Mouse (Mus musculus): Measurements from ENCODE around the gene Hist1h1d. TPM values are rescaled to one million over a fixed set of nuclear protein-coding genes. Genes with fewer than 3 reads are reported as not detected.

The Hist1h1d gene
- total and polyA plus RNA-seq, 3 experiments: 0.24 to 115 TPM; not detected in 1

GRCm38 (mm10) chr13:23515826-23516620 is 37.0 kb upstream of the Hist1h1d start:
- H3K9me3 ChIP-seq (replicated peaks; ENCODE audit: insufficient read depth, low read length): no peaks in the 10 kb centered on the region
- H3K36me3 ChIP-seq (ENCODE audit: control insufficient read depth in 1 of 2, insufficient read depth in 2 of 2, low read length in 2 of 2): peaks cover 0 to 17% of the 10 kb centered on the region in 2 experiments; a peak in 2 of 4 replicates
- no peak overlapping the region for H3K27ac ChIP-seq (ENCODE audit: control insufficient read depth, low read depth, low read length)
- H3K27me3 ChIP-seq (ENCODE audit: control insufficient read depth in 1 of 2, insufficient read depth in 2 of 2, low read length in 2 of 2): no peaks in the 10 kb centered on the region
- H3K79me2 ChIP-seq (ENCODE audit: control insufficient read depth, insufficient read depth, low read length, poor library complexity): no peaks in the 10 kb centered on the region
- peak overlapping the region; percentile 51 to 59 for H3K4me3 ChIP-seq (ENCODE audit: control insufficient read depth in 1 of 2, insufficient read depth in 1 of 2, low read depth in 2 of 2, low read length in 2 of 2)
- peak overlapping the region; percentile 47; the same call in 1 of the 2 replicates for H3K9ac ChIP-seq (ENCODE audit: control insufficient read depth, low read depth, low read length, poor library complexity, severe bottlenecking)
- TF ChIP-seq ELF1 (IDR thresholded peaks at IDR 0.05; ENCODE audit: low read depth, low read length) (no peak), MYC (IDR thresholded peaks at IDR 0.05; ENCODE audit: low read depth, low read length) (no peak), TBP (IDR thresholded peaks at IDR 0.05; ENCODE audit: low read depth, low read length) (peak; percentile 89), TAL1 (IDR thresholded peaks at IDR 0.05; ENCODE audit: low read length) (no peak), POLR2AphosphoS2 (IDR thresholded peaks at IDR 0.05; ENCODE audit: low read length) (no peak), GABPA (IDR thresholded peaks at IDR 0.05; ENCODE audit: low read depth, low read length) (no peak)
- H3K4me1 ChIP-seq (ENCODE audit: control insufficient read depth in 1 of 2, insufficient read depth in 2 of 2, low read length in 2 of 2): peaks cover 0 to 12% of the 10 kb centered on the region in 2 experiments; a peak in 2 of 4 replicates
- DNase-seq (ENCODE audit: low read depth, low spot score): peak; percentile 46

- Histone ChIP-seq H3K4me1 (ENCODE audit: control insufficient read depth in 1 of 2, insufficient read depth in 2 of 2, low read length in 2 of 2) (peaks cover 0 to 12% of the 10 kb centered on the region in 2 experiments; a peak in 2 of 4 replicates), H3K36me3 (ENCODE audit: control insufficient read depth in 1 of 2, insufficient read depth in 2 of 2, low read length in 2 of 2) (peaks cover 0 to 21% of the 10 kb centered on the region in 2 experiments; a peak in 2 of 4 replicates), H3K79me2 (ENCODE audit: control insufficient read depth, insufficient read depth, low read length, poor library complexity) (no peaks in the 10 kb centered on the region), H3K9ac (ENCODE audit: control insufficient read depth, low read depth, low read length, poor library complexity, severe bottlenecking) (peak overlapping the region; percentile 64), H3K27me3 (ENCODE audit: control insufficient read depth in 1 of 2, insufficient read depth in 2 of 2, low read length in 2 of 2) (no peaks in the 10 kb centered on the region), H3K27ac (ENCODE audit: control insufficient read depth, low read depth, low read length) (peak overlapping the region; percentile 63), H3K9me3 (replicated peaks; ENCODE audit: insufficient read depth, low read length) (no peaks in the 10 kb centered on the region), H3K4me3 (ENCODE audit: control insufficient read depth in 1 of 2, insufficient read depth in 1 of 2, low read depth in 2 of 2, low read length in 2 of 2) (peak overlapping the region; percentile 59 to 82)
- TF ChIP-seq SIN3A (IDR thresholded peaks at IDR 0.05; ENCODE audit: low read length): no peak
- TF ChIP-seq TBP (IDR thresholded peaks at IDR 0.05; ENCODE audit: low read depth, low read length): peak; percentile 99
- DNase-seq (ENCODE audit: low read depth, low spot score): peak; percentile 79
Measured at GRCm38 (mm10) chr13:23516822-23517602, 36.0 kb upstream of the Hist1h1d start.

GRCm38 (mm10) chr13:23517603-23518294 is 35.3 kb upstream of the Hist1h1d start:
- H3K4me1 ChIP-seq (ENCODE audit: control insufficient read depth in 1 of 2, insufficient read depth in 2 of 2, low read length in 2 of 2): peaks cover 0 to 12% of the 10 kb centered on the region in 2 experiments; a peak in 2 of 4 replicates
- peak; percentile 94 for DNase-seq (ENCODE audit: low read depth, low spot score)
- peaks cover 0 to 21% of the 10 kb centered on the region in 2 experiments; a peak in 2 of 4 replicates for H3K36me3 ChIP-seq (ENCODE audit: control insufficient read depth in 1 of 2, insufficient read depth in 2 of 2, low read length in 2 of 2)
- no peak for TF ChIP-seq CTCF (IDR thresholded peaks at IDR 0.05 in 2 of 3, conservative IDR thresholded peaks at IDR 0.05 in 1 of 3; ENCODE audit: control insufficient read depth in 1 of 3, insufficient read depth in 1 of 3, low read depth in 2 of 3, low read length in 3 of 3, poor library complexity in 1 of 3, severe bottlenecking in 1 of 3)
- 0 out of 2 replicates have a peak, but pooled peaks have one; percentile 6 for TF ChIP-seq GATA1 (IDR thresholded peaks at IDR 0.05; ENCODE audit: low read depth, low read length)
- no peak for TF ChIP-seq ETS1 (IDR thresholded peaks at IDR 0.05; ENCODE audit: low read depth, low read length)
- TF ChIP-seq TAL1 (IDR thresholded peaks at IDR 0.05; ENCODE audit: low read length): no peak
- peak; percentile 99 for TF ChIP-seq TBP (IDR thresholded peaks at IDR 0.05; ENCODE audit: low read depth, low read length)
- H3K27ac ChIP-seq (ENCODE audit: control insufficient read depth, low read depth, low read length): peak overlapping the region; percentile 63
- H3K9me3 ChIP-seq (replicated peaks; ENCODE audit: insufficient read depth, low read length): no peaks in the 10 kb centered on the region
- H3K79me2 ChIP-seq (ENCODE audit: control insufficient read depth, insufficient read depth, low read length, poor library complexity): no peaks in the 10 kb centered on the region
- no peaks in the 10 kb centered on the region for H3K27me3 ChIP-seq (ENCODE audit: control insufficient read depth in 1 of 2, insufficient read depth in 2 of 2, low read length in 2 of 2)
- peak overlapping the region; percentile 67 for H3K9ac ChIP-seq (ENCODE audit: control insufficient read depth, low read depth, low read length, poor library complexity, severe bottlenecking)
- H3K4me3 ChIP-seq (ENCODE audit: control insufficient read depth in 1 of 2, insufficient read depth in 1 of 2, low read depth in 2 of 2, low read length in 2 of 2): peak overlapping the region; percentile 49 to 82
